Mouse (Mus musculus): ENCODE measurements at regions not wholly inside any gene's neighbourhood (a gene's known extent, or its start where the extent isn't known, plus 50 kb on each side); places are given as distances from the start of the nearest gene placed in this dataset.
A peak's percentile ranks its signal among the peaks of the same experiment; 100 is the strongest.

GRCm38 (mm10) chr3:102386091-102386490 lies 83.6 kb upstream of the Ngf start:
- no peaks in the 10 kb centered on the region for H3K36me3 ChIP-seq
- 0 out of 2 replicates have a peak, but pooled peaks cover 4% of the 10 kb centered on the region for H3K4me1 ChIP-seq
- H3K4me2 ChIP-seq = no peak overlapping the region
- no peak overlapping the region for H3K9ac ChIP-seq
- ATAC-seq (ENCODE audit: extremely low read depth, insufficient number of reproducible peaks, low FRiP score, low TSS enrichment) = no peak
- H3K27ac ChIP-seq (replicated peaks) = no peak overlapping the region
- H3K4me3 ChIP-seq = no peak overlapping the region
- 61% methylated on average over 4 of the region's 4 CpGs for WGBS
- no peaks in the 10 kb centered on the region for H3K9me3 ChIP-seq
- H3K27me3 ChIP-seq (replicated peaks) = no peaks in the 10 kb centered on the region

DNA sequence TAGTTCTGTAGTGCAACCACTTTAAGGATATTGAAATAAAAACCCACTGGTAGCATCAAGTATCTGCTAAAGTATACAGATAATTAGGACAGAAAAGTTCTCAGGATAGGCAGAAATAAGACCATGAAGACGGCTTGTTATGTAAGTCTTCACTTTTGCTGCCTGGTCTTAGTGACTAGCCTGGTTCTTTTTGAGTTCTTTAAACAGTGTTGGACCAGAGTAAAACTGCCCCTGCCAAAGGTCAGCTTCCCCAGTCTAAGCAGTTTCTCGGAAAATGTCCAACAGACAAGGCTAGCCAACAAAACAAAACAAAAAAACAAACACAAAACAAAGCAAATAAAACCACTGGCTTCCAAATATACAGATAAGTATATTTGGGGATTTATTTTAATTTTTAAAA lies 85.1 kb upstream of the Ngf start:
- no peak overlapping the region for H3K9ac ChIP-seq
- H3K9me3 ChIP-seq = no peaks in the 10 kb centered on the region
- H3K27me3 ChIP-seq (replicated peaks) = no peaks in the 10 kb centered on the region
- no peak overlapping the region for H3K4me2 ChIP-seq
- 0 out of 2 replicates have a peak, but pooled peaks cover 4% of the 10 kb centered on the region for H3K4me1 ChIP-seq
- no peak overlapping the region for H3K4me3 ChIP-seq
- no peak overlapping the region for H3K27ac ChIP-seq (replicated peaks)
- ATAC-seq (ENCODE audit: extremely low read depth, insufficient number of reproducible peaks, low FRiP score, low TSS enrichment) = no peak
- no peaks in the 10 kb centered on the region for H3K36me3 ChIP-seq
- whole genome bisulfite sequencing = 73% methylated on average over 2 of the region's 2 CpGs

- no peaks in the 10 kb centered on the region for H3K9me3 ChIP-seq
- no peak overlapping the region for H3K4me3 ChIP-seq
- H3K36me3 ChIP-seq = no peaks in the 10 kb centered on the region
- H3K27ac ChIP-seq (replicated peaks) = no peak overlapping the region
- 30% methylated on average over 8 of the region's 8 CpGs for WGBS
- no peak overlapping the region for H3K9ac ChIP-seq
- ATAC-seq (ENCODE audit: extremely low read depth, insufficient number of reproducible peaks, low FRiP score, low TSS enrichment) = no peak
- H3K4me1 ChIP-seq = 0 out of 2 replicates have a peak, but pooled peaks cover 4% of the 10 kb centered on the region
- no peaks in the 10 kb centered on the region for H3K27me3 ChIP-seq (replicated peaks)
- no peak overlapping the region for H3K4me2 ChIP-seq
Measured at GRCm38 (mm10) chr3:102383671-102384070, 86.0 kb upstream of the Ngf start.

DNA sequence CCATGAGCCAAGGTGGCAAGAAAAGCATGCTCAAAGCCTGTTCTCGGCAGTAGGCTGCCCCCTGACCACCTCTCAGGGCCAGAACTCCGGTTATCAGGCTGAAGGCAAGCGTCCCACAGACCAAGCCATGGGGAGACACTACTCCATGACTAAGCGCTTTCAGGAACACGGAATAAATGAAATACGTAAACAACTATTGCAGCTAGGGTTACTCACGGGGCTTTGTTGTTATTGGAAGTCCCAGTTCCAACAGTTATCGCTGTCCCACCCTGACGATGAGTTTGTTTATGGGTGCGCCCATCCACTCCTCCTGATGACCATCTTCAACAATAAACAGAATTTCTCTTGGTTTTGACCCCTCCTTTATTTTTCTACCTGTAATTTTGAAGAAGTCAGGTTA lies 88.0 kb upstream of the Ngf start:
- 0 out of 2 replicates have a peak, but pooled peaks cover 4% of the 10 kb centered on the region for H3K4me1 ChIP-seq
- H3K9ac ChIP-seq = no peak overlapping the region
- H3K27ac ChIP-seq (replicated peaks) = no peak overlapping the region
- no peaks in the 10 kb centered on the region for H3K27me3 ChIP-seq (replicated peaks)
- no peaks in the 10 kb centered on the region for H3K9me3 ChIP-seq
- H3K36me3 ChIP-seq = no peaks in the 10 kb centered on the region
- WGBS = 89% methylated on average over 10 of the region's 10 CpGs
- H3K4me3 ChIP-seq = no peak overlapping the region
- no peak for ATAC-seq (ENCODE audit: extremely low read depth, insufficient number of reproducible peaks, low FRiP score, low TSS enrichment)
- no peak overlapping the region for H3K4me2 ChIP-seq

GRCm38 (mm10) chr3:102374381-102375060 lies 95.2 kb upstream of the Ngf start:
- WGBS = 73% methylated on average over 5 of the region's 5 CpGs

DNA sequence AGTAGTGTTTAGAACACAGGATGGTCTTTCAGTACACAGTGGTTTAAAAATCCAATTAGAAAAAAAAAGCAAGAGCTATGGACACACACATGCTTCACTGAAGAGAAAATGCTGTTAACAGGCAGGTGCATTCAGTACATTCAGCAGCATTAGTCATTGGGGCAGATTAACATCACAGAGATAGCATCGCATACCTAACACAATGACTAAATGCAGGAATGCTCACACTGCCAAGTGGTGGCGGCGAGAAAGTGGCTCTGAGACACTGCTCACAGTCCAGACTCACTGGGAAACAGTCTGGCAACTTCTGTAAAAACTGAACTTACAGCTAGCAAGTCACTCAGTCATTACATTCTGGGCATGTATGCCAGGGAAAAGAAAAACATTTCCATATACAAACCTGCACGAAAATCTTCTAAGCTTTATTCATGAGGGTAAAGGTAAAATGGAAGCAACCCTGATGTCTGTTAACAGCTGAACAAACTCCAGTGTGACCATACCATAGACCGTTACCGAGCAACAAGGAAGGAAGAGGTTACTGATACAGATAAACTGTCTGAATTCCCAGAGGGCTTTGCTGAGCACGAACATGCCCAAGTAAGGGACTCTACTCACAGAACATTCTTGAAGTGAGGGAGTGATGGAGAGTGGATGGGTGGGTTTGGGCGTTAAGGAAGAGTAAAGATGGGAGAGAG lies 97.4 kb upstream of the Ngf start:
- ATAC-seq (ENCODE audit: extremely low read depth, insufficient number of reproducible peaks, low FRiP score, low TSS enrichment) = no peak
- no peak overlapping the region for H3K27ac ChIP-seq (replicated peaks)
- peaks cover 10% of the 10 kb centered on the region for H3K4me1 ChIP-seq
- H3K4me3 ChIP-seq = no peak overlapping the region
- no peaks in the 10 kb centered on the region for H3K36me3 ChIP-seq
- no peaks in the 10 kb centered on the region; the same call in 1 of the 2 replicates for H3K9me3 ChIP-seq
- H3K4me2 ChIP-seq = no peak overlapping the region
- no peak overlapping the region for H3K9ac ChIP-seq
- H3K27me3 ChIP-seq (replicated peaks) = no peaks in the 10 kb centered on the region
- 45% methylated on average over 8 of the region's 8 CpGs for WGBS

More at GRCm38 (mm10) chr3:102374381-102375060, 95.2 kb upstream of the Ngf start:
- Histone ChIP-seq H3K36me3 (no peaks in the 10 kb centered on the region), H3K27ac (replicated peaks) (no peak overlapping the region), H3K4me3 (no peak overlapping the region), H3K9me3 (no peaks in the 10 kb centered on the region), H3K4me1 (peaks cover 10% of the 10 kb centered on the region), H3K9ac (no peak overlapping the region), H3K27me3 (replicated peaks) (no peaks in the 10 kb centered on the region), H3K4me2 (no peak overlapping the region)
- no peak for ATAC-seq (ENCODE audit: extremely low read depth, insufficient number of reproducible peaks, low FRiP score, low TSS enrichment)

DNA sequence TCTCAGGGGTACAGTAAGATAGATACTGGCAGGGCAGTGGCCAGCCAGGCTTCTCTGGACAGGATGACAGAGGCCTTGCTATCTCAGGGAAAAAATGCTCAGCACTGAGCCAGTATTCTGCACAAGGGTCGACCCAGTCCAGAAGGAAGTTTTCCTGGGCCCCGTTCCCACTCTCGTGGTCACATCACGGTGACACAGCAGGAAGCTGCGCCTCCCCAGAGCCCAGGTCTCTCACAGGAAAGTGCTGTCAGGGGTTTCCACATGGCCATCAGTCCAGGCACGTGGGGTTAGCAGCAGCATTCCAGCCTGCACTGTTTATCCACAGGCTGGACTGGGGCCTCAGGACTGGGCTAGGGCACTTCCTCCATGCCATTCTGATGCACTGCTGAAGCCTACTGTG lies 103.5 kb upstream of the Ngf start:
- no peak overlapping the region for H3K9ac ChIP-seq
- no peaks in the 10 kb centered on the region for H3K36me3 ChIP-seq
- no peak overlapping the region for H3K4me2 ChIP-seq
- H3K27ac ChIP-seq (replicated peaks) = no peak overlapping the region; the same call in 1 of the 2 replicates
- H3K4me3 ChIP-seq = no peak overlapping the region
- peaks cover 7% of the 10 kb centered on the region; the same call in 1 of the 2 replicates for H3K4me1 ChIP-seq
- WGBS = 38% methylated on average over 6 of the region's 6 CpGs
- ATAC-seq (ENCODE audit: extremely low read depth, insufficient number of reproducible peaks, low FRiP score, low TSS enrichment) = peak; percentile 61
- H3K27me3 ChIP-seq (replicated peaks) = 0 out of 2 replicates have a peak, but pooled peaks cover 5% of the 10 kb centered on the region
- no peaks in the 10 kb centered on the region; the same call in 1 of the 2 replicates for H3K9me3 ChIP-seq

DNA sequence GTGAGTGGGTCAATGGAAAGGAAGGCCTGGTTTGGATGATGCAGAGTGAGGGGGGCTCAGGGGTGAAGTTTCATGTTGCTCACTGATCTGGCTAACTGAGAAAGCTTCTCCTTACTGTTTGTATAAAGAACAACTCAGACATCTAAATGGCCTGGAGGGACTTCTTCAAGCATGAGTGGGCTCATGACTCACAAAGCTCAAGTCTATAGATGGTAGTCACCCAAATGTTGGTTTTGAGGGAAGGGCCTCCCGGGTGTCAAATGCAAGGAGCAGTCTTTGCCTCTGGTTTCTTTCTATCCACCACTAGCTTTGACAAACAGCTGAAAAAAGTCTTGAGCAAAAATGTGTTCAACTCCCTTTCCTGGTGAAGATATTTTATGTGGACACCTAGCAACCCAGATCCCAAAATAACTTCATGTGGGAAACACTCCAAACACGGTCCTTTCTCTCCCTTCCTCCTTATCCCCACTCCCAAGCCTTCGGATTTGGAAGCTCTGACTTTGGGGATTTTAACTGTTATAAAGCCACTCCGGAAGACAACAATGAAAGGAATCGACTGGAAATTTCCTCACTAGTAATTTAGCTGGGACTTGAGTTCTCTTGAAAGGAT lies 105.3 kb upstream of the Ngf start:
- no peak overlapping the region for H3K4me3 ChIP-seq
- no peaks in the 10 kb centered on the region; the same call in 1 of the 2 replicates for H3K9me3 ChIP-seq
- no peak for ATAC-seq (ENCODE audit: extremely low read depth, insufficient number of reproducible peaks, low FRiP score, low TSS enrichment)
- peaks cover 10% of the 10 kb centered on the region for H3K4me1 ChIP-seq
- H3K4me2 ChIP-seq = no peak overlapping the region
- no peaks in the 10 kb centered on the region for H3K36me3 ChIP-seq
- no peak overlapping the region for H3K9ac ChIP-seq
- no peak overlapping the region for H3K27ac ChIP-seq (replicated peaks)
- WGBS = 61% methylated on average over 5 of the region's 5 CpGs
- peaks cover 5% of the 10 kb centered on the region; the same call in 1 of the 2 replicates for H3K27me3 ChIP-seq (replicated peaks)

DNA sequence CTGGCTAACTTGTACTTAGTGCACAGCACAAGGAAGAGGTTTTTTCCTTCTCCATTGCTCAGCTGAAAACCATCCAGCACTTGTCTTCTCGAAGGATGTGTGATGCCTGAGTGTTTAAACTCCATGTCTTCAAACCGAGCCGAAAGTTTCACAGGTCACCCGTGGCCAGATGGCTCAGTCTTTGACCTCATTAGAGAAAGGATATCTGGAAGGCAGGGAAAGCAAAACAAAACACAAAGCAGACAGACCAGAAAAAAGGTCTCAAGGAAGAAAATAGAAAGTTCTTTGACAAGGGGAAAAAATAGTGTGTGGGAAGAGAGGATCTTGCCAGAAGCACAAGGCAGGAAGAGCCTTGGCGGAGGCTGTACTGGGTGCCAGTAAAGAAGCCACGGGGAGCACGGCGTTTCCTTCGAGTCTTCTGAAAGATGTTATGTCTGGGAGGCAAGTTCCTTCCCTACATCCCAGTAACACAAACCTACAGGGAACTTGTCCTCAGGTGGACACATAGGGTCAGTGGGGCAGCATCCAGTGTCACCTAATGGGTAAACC lies 108.9 kb upstream of the Ngf start:
- no peak for ATAC-seq (ENCODE audit: extremely low read depth, insufficient number of reproducible peaks, low FRiP score, low TSS enrichment)
- Histone ChIP-seq H3K4me3 (no peak overlapping the region), H3K36me3 (no peaks in the 10 kb centered on the region), H3K4me2 (no peak overlapping the region), H3K9me3 (no peaks in the 10 kb centered on the region), H3K27me3 (replicated peaks) (peaks cover 5% of the 10 kb centered on the region; the same call in 1 of the 2 replicates), H3K27ac (replicated peaks) (no peak overlapping the region), H3K4me1 (peaks cover 3% of the 10 kb centered on the region; the same call in 1 of the 2 replicates), H3K9ac (no peak overlapping the region)
- 50% methylated on average over 9 of the region's 9 CpGs for WGBS

GRCm38 (mm10) chr3:102358801-102359200 lies 110.9 kb upstream of the Ngf start:
- no peak overlapping the region for H3K4me2 ChIP-seq
- H3K9me3 ChIP-seq = no peaks in the 10 kb centered on the region
- peaks cover 3% of the 10 kb centered on the region; the same call in 1 of the 2 replicates for H3K4me1 ChIP-seq
- H3K27ac ChIP-seq (replicated peaks) = no peak overlapping the region
- WGBS = 81% methylated on average over 4 of the region's 4 CpGs
- no peak overlapping the region for H3K9ac ChIP-seq
- H3K36me3 ChIP-seq = no peaks in the 10 kb centered on the region
- no peak for ATAC-seq (ENCODE audit: extremely low read depth, insufficient number of reproducible peaks, low FRiP score, low TSS enrichment)
- H3K4me3 ChIP-seq = no peak overlapping the region
- H3K27me3 ChIP-seq (replicated peaks) = peaks cover 5% of the 10 kb centered on the region; the same call in 1 of the 2 replicates

DNA sequence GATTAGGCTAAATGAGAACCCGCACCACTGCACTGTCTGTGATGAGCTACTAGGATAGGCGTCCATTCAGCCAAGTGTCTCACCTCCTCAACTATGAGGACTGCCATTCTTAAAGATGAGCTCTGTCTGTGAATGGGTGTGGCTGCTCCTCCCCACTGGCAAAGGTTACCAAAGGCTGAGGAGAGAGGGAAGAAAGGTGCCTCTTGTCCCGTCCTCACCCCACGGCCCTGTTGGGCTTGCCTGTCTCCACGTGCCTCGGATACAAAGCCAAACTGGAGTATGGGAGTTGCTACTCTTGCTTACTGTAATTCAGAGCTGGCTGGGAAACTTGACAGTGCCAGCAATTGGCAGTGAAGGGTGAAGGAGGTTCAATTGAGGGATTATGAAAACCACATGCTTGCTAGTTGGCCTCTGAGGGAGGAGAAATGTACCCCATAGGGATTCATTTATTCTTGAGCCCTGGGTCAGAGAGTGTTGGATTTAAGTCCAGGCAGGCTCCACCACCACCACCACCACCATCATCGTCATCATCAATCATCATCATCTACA lies 112.6 kb upstream of the Ngf start:
- H3K27me3 ChIP-seq (replicated peaks) = peaks cover 5% of the 10 kb centered on the region; the same call in 1 of the 2 replicates
- H3K9ac ChIP-seq = no peak overlapping the region
- H3K4me1 ChIP-seq = peaks cover 3% of the 10 kb centered on the region; the same call in 1 of the 2 replicates
- H3K9me3 ChIP-seq = no peaks in the 10 kb centered on the region
- no peak for ATAC-seq (ENCODE audit: extremely low read depth, insufficient number of reproducible peaks, low FRiP score, low TSS enrichment)
- H3K27ac ChIP-seq (replicated peaks) = no peak overlapping the region
- 78% methylated on average over 7 of the region's 7 CpGs for WGBS
- no peaks in the 10 kb centered on the region for H3K36me3 ChIP-seq
- no peak overlapping the region for H3K4me2 ChIP-seq
- no peak overlapping the region for H3K4me3 ChIP-seq

Data from heart, embryonic 13.5 days (tissue).